Mouse (Mus musculus): ENCODE measurements around the gene Tmem270.

Tmem270 gene

DNA sequence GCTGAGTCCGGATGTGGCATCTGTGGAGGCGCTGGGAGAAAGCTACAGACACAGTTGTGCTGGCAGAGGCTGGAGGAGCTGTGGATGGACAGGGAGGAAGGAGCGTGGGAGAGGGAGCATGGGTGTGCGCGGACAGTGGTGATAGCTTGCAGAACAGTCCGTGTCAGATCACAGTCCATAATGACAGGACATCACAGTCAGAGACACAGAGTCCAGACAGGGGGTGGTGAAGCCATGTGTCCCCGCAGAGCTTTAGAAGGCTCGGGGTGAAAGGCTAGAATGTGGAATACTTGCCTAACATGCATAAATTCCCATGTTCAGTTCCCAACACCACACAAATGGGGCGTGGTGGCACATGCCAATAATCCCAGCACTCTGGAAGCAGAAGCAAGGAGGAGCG, 29.7 kb downstream of the Tmem270 start:
- DNase-seq = no peak

DNA sequence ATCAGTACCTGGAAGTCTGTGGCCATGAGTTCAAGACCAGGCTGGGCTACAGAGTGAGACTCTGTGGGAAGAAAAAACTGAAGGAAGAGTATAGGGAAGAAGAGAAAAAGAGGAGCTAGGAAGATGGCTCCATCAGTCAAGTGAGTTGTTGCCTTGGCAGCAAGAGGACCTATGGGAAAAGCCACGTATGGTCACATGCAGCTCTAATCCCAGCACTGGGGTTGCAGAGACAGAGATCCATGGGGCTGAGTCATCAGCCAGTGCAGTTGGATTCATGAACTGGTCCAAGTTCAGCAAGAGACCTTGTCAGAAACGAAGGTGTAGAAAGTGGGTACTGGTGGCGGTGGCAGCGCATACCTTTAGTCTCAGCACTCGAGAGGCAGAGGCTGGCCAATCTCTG, 31.3 kb downstream of the Tmem270 start:
- no peak for DNase-seq

DNA sequence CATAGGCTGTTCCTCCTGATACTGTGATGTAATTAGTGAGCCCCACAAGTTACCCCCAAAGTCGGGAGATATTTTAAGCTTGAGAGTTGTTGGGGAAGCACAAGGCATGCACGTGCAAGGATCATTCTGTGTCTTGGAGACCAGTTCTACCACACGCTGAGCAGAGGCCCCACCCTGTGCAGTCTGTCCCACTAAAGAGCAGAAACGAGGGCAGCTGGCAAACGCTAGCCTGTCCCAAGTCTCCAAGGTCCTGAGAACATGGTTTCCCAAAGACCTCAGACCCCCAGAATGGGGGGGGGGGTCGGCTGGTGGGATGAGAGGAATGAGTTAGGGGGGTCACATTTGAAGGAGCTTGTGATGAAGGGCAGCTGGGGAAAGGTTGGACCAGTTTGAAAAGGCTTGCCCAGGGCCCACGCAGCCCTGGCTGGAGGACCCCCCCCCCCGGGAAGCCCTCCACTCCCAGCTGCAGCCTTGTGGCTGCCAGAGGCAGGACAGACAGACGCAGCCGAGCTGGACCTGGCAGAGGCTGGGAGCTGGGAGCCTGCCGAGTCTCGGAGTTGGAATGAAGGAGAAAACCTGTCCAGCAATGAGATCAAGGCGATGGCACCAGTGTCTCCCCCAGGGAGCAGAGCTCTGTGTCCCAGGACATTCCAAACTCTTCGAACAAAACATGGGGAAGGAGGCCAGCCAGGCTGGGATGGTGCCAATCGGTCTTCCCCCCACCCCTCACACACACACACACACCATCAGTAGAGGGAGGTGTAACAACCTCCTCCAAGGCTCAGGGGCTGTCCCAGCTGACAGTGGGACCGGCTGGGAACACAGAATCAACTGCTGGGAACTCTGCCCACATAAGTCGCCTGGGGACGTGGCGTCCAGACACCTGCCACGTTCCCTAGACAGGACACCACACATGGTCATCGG, 32.3 kb downstream of the Tmem270 start:
- DNase-seq = no peak

DNA sequence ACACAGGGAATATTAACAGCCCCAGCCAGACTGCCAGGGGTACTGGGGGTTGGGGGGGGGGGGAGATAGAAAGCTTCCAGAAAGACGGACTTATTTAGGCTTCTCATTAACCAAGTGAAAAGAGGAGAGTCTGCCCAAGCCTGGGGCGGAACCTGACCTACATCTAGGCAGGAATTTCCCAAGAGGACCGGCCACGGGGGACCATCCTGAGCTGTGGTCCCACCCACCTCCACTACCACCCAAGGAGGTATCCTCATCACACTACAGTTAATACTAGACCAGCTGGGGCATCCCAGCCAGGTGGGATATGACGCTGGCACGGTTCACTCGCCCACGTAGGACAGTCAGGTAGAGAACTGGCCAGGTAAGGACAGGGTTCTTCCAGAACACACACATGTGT, 33.5 kb downstream of the Tmem270 start:
- DNase-seq = no peak

DNA sequence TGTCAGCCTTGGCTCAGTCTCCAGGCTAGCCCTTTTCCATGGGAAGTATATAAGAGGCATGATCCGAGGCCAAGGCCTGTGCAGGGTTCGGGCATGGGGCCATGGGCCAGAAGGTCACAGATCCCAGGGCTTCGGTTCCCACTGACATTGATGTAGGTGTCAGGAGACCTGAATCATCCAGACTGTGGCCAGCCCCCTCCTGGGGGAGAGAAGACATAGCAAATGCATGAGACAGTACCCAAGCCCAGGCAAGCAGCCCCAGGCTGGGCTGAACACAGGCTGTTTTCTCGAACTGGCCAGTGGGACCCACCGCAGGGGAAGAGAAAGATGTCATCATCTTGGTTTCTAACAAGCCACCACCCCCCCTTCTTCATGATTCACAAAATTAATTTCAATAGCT, 33.9 kb downstream of the Tmem270 start:
- no peak for DNase-seq

DNA sequence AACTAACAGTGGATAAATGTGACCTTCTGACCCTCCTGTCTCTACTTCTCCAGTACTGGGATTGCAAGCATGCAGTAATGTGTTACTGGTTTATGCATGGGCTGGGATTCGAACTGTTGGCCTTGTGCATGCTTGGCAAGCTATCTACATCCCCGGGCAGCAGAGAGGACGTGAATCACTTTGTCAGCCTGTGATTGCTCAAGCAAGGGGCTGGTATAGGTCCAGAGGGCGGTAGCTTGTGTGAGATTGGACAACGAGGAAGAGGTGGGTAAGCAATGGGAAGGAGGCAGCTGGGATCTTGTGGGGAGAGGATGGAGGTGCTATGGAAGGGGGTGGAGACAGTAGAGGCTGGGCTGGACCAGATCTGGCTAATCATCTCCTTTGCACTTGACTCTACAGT, 38.0 kb downstream of the Tmem270 start:
- DNase-seq = no peak

DNA sequence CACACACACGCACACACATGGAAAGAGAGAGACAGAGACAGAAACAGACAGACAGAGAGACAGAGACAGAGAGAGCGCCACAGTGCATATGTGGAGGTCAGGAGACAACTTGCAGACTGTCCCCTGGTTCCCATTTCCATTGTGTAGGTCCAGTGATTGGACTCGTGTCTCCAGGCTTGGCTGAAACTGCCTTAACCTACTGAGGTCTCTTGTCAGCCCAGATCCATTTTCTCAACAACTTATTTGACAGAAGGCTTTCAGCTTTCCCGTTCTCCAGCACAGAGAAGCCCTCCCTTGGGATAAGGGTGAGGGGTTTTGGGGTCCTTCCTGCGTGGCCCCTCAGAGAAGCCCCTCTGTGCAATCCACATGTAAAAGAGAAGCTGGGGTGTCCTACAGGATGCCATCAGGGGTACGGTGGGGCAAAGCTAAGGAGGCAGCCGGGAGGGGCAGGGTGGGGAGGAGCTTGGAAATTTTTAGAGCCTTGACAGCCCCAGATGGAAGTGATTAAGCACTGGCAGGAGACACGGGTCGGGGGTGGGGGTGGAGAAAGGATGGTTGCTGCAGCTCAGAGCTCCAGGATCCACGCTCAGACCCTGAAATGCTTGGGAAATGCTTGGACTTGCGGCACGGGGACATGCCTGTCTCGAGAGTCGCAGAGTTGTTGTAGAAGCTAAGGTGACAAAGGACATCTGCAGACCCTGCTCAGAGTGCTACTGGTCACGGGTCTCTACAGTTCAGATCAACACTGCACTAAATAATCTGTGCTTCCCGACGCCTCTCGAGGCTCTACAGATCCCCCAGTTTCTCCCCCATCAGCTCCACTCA, 39.0 kb downstream of the Tmem270 start:
- no peak for DNase-seq

DNA sequence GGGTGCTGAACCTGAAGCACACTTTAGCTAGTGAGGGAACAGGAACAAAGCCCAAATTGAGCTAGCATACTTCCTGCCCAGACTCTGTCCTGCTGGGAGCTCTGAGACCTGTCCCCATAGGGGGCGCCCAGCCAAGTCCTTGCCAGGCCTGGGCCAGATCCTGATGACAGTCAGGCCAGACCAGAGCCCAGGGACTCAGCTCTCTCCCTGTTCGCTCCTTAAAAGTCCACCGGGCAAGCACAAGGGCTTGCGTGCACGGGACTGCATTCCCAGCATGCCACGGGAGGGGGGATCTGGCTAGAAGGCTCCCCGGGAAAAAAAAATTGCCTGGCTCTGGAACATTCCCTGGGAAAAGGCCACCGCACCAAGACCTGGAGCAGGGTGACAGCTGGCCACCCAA, 41.4 kb downstream of the Tmem270 start:
- peak; percentile 23 for DNase-seq

DNA sequence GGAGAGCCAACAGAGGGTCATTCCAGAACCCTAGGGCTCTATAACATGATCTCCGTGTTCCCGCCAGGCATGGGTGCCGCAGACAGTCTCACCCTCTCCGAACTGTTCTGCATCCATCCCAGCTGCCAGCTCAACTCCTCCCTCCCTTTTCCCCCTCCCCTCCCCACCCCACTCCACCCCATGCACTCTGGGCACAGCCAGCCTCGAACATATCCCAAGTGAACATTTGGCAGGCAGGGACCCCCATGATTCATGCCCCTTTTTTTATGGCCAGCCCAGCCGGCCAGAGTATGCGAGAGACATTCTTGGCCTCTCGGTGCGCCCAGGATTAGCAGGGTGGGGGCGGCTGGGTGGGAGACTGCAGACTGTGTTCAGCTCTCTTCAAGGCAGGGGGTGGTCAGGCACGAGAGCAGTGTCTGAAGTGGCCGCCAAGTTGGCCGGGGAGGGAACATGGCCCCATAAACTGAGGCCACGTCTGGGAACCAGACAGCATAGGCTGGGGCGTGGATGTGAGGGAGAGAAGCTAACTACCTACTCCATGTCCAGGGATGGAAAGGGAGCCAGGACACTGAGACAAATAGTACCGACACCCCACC, 44.5 kb downstream of the Tmem270 start:
- DNase-seq = no peak

DNA sequence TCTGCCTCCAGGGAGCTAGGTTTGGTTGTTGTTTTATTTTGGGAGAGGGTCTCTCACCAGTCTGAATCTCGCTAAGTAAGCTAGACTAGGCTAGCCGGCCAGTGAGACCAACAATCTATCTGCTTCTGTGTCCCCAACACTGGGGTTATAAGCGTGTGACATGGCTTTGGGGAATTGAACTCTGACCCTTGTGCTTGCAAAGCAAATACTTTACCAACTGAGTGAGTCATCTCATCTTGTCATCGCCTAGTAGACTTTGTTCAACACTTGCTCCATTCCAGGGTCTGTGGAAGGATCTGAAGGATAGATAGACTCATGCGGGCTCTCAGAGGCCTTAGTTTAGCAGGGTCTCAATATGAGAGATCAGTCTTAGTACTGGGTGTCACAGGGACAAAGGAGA, 47.3 kb downstream of the Tmem270 start:
- DNase-seq = no peak

DNA sequence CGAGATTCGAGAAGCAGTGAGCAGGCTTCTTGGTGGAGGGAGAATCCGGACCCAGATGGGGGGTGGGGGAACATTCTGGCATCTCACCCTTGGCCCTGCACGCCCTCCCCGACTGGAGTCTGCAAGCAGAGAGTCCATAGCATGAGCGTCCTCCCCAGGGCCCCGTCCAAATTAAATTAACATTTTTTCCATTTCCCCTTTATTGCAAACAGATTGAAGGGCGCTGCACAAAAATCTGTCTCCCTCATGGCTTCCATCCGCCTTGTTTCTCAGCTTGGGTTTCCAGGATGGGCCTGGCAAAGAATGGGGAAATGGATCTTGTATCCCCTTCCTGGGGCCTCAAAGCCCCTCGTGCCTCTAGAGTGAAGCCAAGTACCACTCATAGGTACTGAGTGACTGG, 48.2 kb downstream of the Tmem270 start:
- DNase-seq = no peak

DNA sequence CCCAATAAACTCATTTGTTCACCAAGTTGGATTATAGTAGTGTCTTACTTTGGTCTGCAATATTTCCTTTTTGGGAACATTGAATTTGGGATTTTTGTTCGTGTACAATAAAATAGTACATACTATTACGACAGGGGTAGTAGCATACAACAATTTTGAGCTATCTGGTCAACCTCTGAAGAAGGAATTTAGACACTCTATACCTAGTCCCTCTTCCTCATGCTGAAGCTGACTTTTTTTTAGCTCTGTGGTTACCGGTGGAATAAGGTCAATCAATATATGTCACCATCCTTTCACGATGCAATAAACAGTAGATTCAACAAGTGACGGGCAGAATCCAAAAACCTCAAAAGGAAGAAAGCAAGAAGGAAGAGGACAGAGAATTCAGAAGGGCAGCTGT, 53.7 kb downstream of the Tmem270 start:
- DNase-seq = no peak
